Mouse (Mus musculus) thymus, postnatal 0 days (tissue): ENCODE measurements around the gene Als2. TPM values are rescaled to one million over a fixed set of nuclear protein-coding genes. Genes with fewer than 3 reads are reported as not detected.

ENCODE experiments used
- DNase-seq: peaks from one replicate; pipeline ENCODE4 v3.0.0-alpha.2; 2015; ENCODE audit warnings: low spot score
- polyA plus RNA-seq: library from polyadenylated mRNA; unstranded; fragments of >200 nt; fragmentation: Nextera tagmentation; extraction: Ambion mirVana; gene quantifications from 2 replicates; pipeline ENCODE4 v1.2.1, GENCODE M21; 2015

Als2 gene
- polyA plus RNA-seq, 1 experiment from 2014 or later: 14.2 TPM

GRCm38 (mm10) chr1:59212076-59212779 is 24.8 kb downstream of the Als2 start:
- DNase-seq: no peak

- no peak for DNase-seq
These were observed 25.4 kb downstream of the Als2 start for GRCm38 (mm10) chr1:59211651-59212050.

GRCm38 (mm10) chr1:59208331-59208730 is 28.7 kb downstream of the Als2 start:
- DNase-seq: no peak

- DNase-seq: no peak
These were observed 32.5 kb downstream of the Als2 start for GRCm38 (mm10) chr1:59204489-59204888.

GRCm38 (mm10) chr1:59202367-59202766 is 34.7 kb downstream of the Als2 start:
- no peak for DNase-seq

- DNase-seq: no peak
These were observed 35.5 kb downstream of the Als2 start for GRCm38 (mm10) chr1:59201561-59201960.

GRCm38 (mm10) chr1:59200960-59201359 is 36.1 kb downstream of the Als2 start:
- DNase-seq: no peak

GRCm38 (mm10) chr1:59194979-59195378 is 42.1 kb downstream of the Als2 start:
- DNase-seq: no peak

GRCm38 (mm10) chr1:59187786-59188185 is 49.2 kb downstream of the Als2 start:
- DNase-seq: no peak

- DNase-seq: no peak
These were observed 50.7 kb downstream of the Als2 start for GRCm38 (mm10) chr1:59186317-59186716.

- no peak for DNase-seq
These were observed 51.6 kb downstream of the Als2 start for GRCm38 (mm10) chr1:59185410-59185809.

GRCm38 (mm10) chr1:59183045-59183444 is 54.0 kb downstream of the Als2 start:
- DNase-seq: no peak

- DNase-seq: no peak
These were observed 54.7 kb downstream of the Als2 start for GRCm38 (mm10) chr1:59182373-59182772.

- peak; percentile 37 for DNase-seq
These were observed 57.0 kb downstream of the Als2 start for GRCm38 (mm10) chr1:59180003-59180402.

- no peak for DNase-seq
These were observed 58.6 kb downstream of the Als2 start for GRCm38 (mm10) chr1:59178401-59178800.

- DNase-seq: no peak
These were observed 62.3 kb downstream of the Als2 start for GRCm38 (mm10) chr1:59174514-59175373.

GRCm38 (mm10) chr1:59173023-59173422 is 64.0 kb downstream of the Als2 start:
- peak; percentile 68 for DNase-seq

- peak; percentile 50 for DNase-seq
These were observed 65.2 kb downstream of the Als2 start for GRCm38 (mm10) chr1:59171875-59172274.

- no peak for DNase-seq
These were observed 66.7 kb downstream of the Als2 start for GRCm38 (mm10) chr1:59170290-59170689.

GRCm38 (mm10) chr1:59169586-59169985 is 67.4 kb downstream of the Als2 start:
- DNase-seq: no peak

GRCm38 (mm10) chr1:59168556-59168955 is 68.5 kb downstream of the Als2 start:
- DNase-seq: no peak

GRCm38 (mm10) chr1:59167654-59168425 is 69.2 kb downstream of the Als2 start:
- DNase-seq: peak; percentile 67
